Comparison of ENCODE assay signal across 11 mouse cellular contexts in genomic region chr17:11157536-11157935, GRCm38 (mm10).
A peak's percentile ranks its signal among the peaks of the same experiment; 100 is the strongest.
DNase-seq lines count a peak whose midpoint lies in the region; ATAC-seq lines count a peak whose summit lies in the region.
"Had no signal": no experiment of that assay in that cellular context is flagged by ENCODE, and none has a peak within 500 bp of the region (broad histone marks: within the 10 kb centered on the region; RNA-seq: fewer than 3 reads in every experiment).

No protein-coding gene starts in this region.

- peaks cover 6% of the 10 kb centered on the region; the same call in 1 of the 2 replicates for H3K4me1 ChIP-seq in heart, embryonic 12.5 days (replicated peaks)
- peaks cover 15% of the 10 kb centered on the region for H3K4me1 ChIP-seq in forebrain, embryonic 16.5 days (replicated peaks; ENCODE audit: control insufficient read depth, insufficient read depth, low read length)
- H3K4me1 ChIP-seq: embryonic facial prominence, embryonic 12.5 days; liver, embryonic 13.5 days had no signal

- H3K9me3 ChIP-seq in heart, embryonic 12.5 days (replicated peaks), result no peaks in the 10 kb centered on the region
- H3K9me3 ChIP-seq in forebrain, embryonic 16.5 days (ENCODE audit: control insufficient read depth, low read length), result no peaks in the 10 kb centered on the region
- H3K9me3 ChIP-seq: embryonic facial prominence, embryonic 12.5 days; hindbrain, embryonic 13.5 days; liver, embryonic 13.5 days had no signal

- 64% methylated on average over 7 of the region's 7 CpGs for WGBS in heart, embryonic 12.5 days
- WGBS in forebrain, embryonic 16.5 days, result 46% methylated on average over 7 of the region's 7 CpGs

- no peak overlapping the region for H3K4me3 ChIP-seq in heart, embryonic 12.5 days
- no peak overlapping the region for H3K4me3 ChIP-seq in forebrain, embryonic 16.5 days (replicated peaks; ENCODE audit: low read length)
- H3K4me3 ChIP-seq: embryonic facial prominence, embryonic 12.5 days; hindbrain, embryonic 13.5 days; liver, embryonic 13.5 days had no signal

- no peak for ATAC-seq in heart, embryonic 12.5 days (ENCODE audit: insufficient number of reproducible peaks, low FRiP score)
- peak; percentile 81 for ATAC-seq in forebrain, embryonic 16.5 days
- no peak for ATAC-seq in monocyte, adult 5-6 weeks (replicated peaks; ENCODE audit: insufficient number of reproducible peaks, low FRiP score, low TSS enrichment, poor library complexity, severe bottlenecking)

- H3K27ac ChIP-seq in heart, embryonic 12.5 days (ENCODE audit: poor library complexity, severe bottlenecking), result no peak overlapping the region
- no peak overlapping the region for H3K27ac ChIP-seq in forebrain, embryonic 16.5 days (ENCODE audit: low read length)
- H3K27ac ChIP-seq: embryonic facial prominence, embryonic 12.5 days; hindbrain, embryonic 13.5 days; liver, embryonic 13.5 days had no signal

- no peaks in the 10 kb centered on the region for H3K27me3 ChIP-seq in heart, embryonic 12.5 days (replicated peaks)
- H3K27me3 ChIP-seq in forebrain, embryonic 16.5 days (replicated peaks; ENCODE audit: control insufficient read depth, insufficient read depth, low read length), result no peaks in the 10 kb centered on the region
- H3K27me3 ChIP-seq: embryonic facial prominence, embryonic 12.5 days; hindbrain, embryonic 13.5 days; liver, embryonic 13.5 days had no signal

- H3K4me2 ChIP-seq in heart, embryonic 12.5 days, result no peak overlapping the region
- H3K4me2 ChIP-seq in forebrain, embryonic 16.5 days (ENCODE audit: low read length), result no peak overlapping the region
- H3K4me2 ChIP-seq: embryonic facial prominence, embryonic 12.5 days; hindbrain, embryonic 13.5 days; liver, embryonic 13.5 days had no signal

- peak; percentile 92 for DNase-seq in heart, adult 11 months
- peak; percentile 81 for DNase-seq in layer of hippocampus, adult 9-10 months (ENCODE audit: low spot score)
- peak; percentile 77 to 86 for DNase-seq in right cerebral cortex, postnatal 10 days (ENCODE audit: low spot score in 2 of 2)
- no peak for DNase-seq in spleen, adult 12 weeks (ENCODE audit: low spot score)
- DNase-seq in adrenal gland, adult (ENCODE audit: inconsistent age in 2 of 2, low spot score in 1 of 2), result no peak
- DNase-seq: liver, embryonic 13.5 days had no signal

- no peak overlapping the region for H3K9ac ChIP-seq in heart, embryonic 12.5 days
- no peak overlapping the region for H3K9ac ChIP-seq in forebrain, embryonic 16.5 days (replicated peaks; ENCODE audit: low read depth, low read length)
- H3K9ac ChIP-seq: embryonic facial prominence, embryonic 12.5 days; hindbrain, embryonic 13.5 days; liver, embryonic 13.5 days had no signal

- H3K36me3 ChIP-seq in heart, embryonic 12.5 days, result no peaks in the 10 kb centered on the region
- no peaks in the 10 kb centered on the region for H3K36me3 ChIP-seq in forebrain, embryonic 16.5 days (ENCODE audit: control insufficient read depth, insufficient read depth)
- H3K36me3 ChIP-seq: embryonic facial prominence, embryonic 12.5 days; hindbrain, embryonic 13.5 days; liver, embryonic 13.5 days had no signal

Comparison
In these comparisons a context has a peak if more than half of its experiments do, and no peak if none do; other contexts are left out.
1. DNase-seq: peak in heart, adult 11 months (single experiment), layer of hippocampus, adult 9-10 months (single experiment) and right cerebral cortex, postnatal 10 days (2 of 2); none in spleen, adult 12 weeks (single experiment) and adrenal gland, adult (0 of 2).